Mouse (Mus musculus) embryonic fibroblast, embryonic 13.5 days (primary cell): ENCODE data around the gene Rgma.

Source experiments
- CTCF ChIP-seq: IDR thresholded peaks from 2 replicates; pipeline ENCODE4 v1.5.1; 2011; ENCODE audit warnings: mild to moderate bottlenecking, control low read depth, low read length, moderate library complexity, borderline replicate concordance; ENCODE audit not compliant: insufficient read depth
- POLR2A ChIP-seq: IDR thresholded peaks from 2 replicates; pipeline ENCODE4 v1.6.1; 2011; ENCODE audit warnings: low read depth, mild to moderate bottlenecking, control low read depth, low read length, moderate library complexity

GRCm38 (mm10) chr7:73425451-73425850, 50.1 kb downstream of the Rgma start:
- TF ChIP-seq POLR2A (no peak), CTCF (no peak)
